Mouse (Mus musculus) midbrain, embryonic 16.5 days (tissue): ENCODE measurements around the gene Scml4. TPM values are rescaled to one million over a fixed set of nuclear protein-coding genes. Genes with fewer than 3 reads are reported as not detected.

ENCODE experiments used
- ATAC-seq: fragments of 200-750 bp; cut with Nextera tagmentation; 2 replicates; pipeline ENCODE4 v1.8.0; 2017; ENCODE audit warnings: moderate TSS enrichment
- H3K27ac ChIP-seq: fragments of 300-500 bp; sonication (generic); 2 replicates; pipeline ENCODE4 v1.5.1; 2014; ENCODE audit warnings: mild to moderate bottlenecking, low read length, mixed read lengths
- H3K27me3 ChIP-seq: fragments of 300-500 bp; sonication (generic); 2 replicates; pipeline ENCODE4 v1.6.1; 2014; ENCODE audit warnings: low read depth, low read length, mixed read lengths; ENCODE audit not compliant: control insufficient read depth, insufficient read depth
- H3K36me3 ChIP-seq: fragments of 300-500 bp; sonication (generic); 2 replicates; pipeline ENCODE4 v1.6.1; 2014; ENCODE audit warnings: mild to moderate bottlenecking, low read length, moderate library complexity, mixed read lengths; ENCODE audit not compliant: control insufficient read depth, insufficient read depth
- H3K4me1 ChIP-seq: fragments of 300-500 bp; sonication (generic); 2 replicates; pipeline ENCODE4 v1.6.1; 2014; ENCODE audit warnings: mild to moderate bottlenecking, low read length, mixed read lengths; ENCODE audit not compliant: control insufficient read depth, insufficient read depth
- H3K4me2 ChIP-seq: fragments of 300-500 bp; sonication (generic); 2 replicates; pipeline ENCODE4 v1.6.1; 2014; ENCODE audit warnings: mild to moderate bottlenecking, low read length, mixed read lengths
- H3K4me3 ChIP-seq: fragments of 300-500 bp; sonication (generic); 2 replicates; pipeline ENCODE4 v1.5.1; 2014; ENCODE audit warnings: low read depth, mild to moderate bottlenecking, low read length, moderate library complexity, mixed read lengths
- H3K9ac ChIP-seq: fragments of 300-500 bp; sonication (generic); 2 replicates; pipeline ENCODE4 v1.6.1; 2014; ENCODE audit warnings: low read depth, low read length, mixed read lengths
- H3K9me3 ChIP-seq: fragments of 300-500 bp; sonication (generic); replicated peaks from 2 replicates; pipeline ENCODE4 v1.6.1; 2014; ENCODE audit warnings: mild to moderate bottlenecking, low read length, mixed read lengths; ENCODE audit not compliant: control insufficient read depth, poor library complexity, severe bottlenecking
- WGBS: fragments of 180-500 bp; shearing (Covaris S2); extraction: QIAGEN DNeasy Blood & Tissue Kit; methylation state at CpG from one replicate; pipeline ENCODE4 v1.1.7; 2014; 5-methylcytosine and 5-hydroxymethylcytosine counted together
- polyA plus RNA-seq: library from polyadenylated mRNA; unstranded; fragments of >200 nt; fragmentation: Nextera tagmentation; extraction: Ambion mirVana; gene quantifications from 2 replicates; pipeline ENCODE4 v1.2.1, GENCODE M21; 2015

The Scml4 gene
- polyA plus RNA-seq, 1 experiment from 2014 or later, result 19.5 TPM

DNA sequence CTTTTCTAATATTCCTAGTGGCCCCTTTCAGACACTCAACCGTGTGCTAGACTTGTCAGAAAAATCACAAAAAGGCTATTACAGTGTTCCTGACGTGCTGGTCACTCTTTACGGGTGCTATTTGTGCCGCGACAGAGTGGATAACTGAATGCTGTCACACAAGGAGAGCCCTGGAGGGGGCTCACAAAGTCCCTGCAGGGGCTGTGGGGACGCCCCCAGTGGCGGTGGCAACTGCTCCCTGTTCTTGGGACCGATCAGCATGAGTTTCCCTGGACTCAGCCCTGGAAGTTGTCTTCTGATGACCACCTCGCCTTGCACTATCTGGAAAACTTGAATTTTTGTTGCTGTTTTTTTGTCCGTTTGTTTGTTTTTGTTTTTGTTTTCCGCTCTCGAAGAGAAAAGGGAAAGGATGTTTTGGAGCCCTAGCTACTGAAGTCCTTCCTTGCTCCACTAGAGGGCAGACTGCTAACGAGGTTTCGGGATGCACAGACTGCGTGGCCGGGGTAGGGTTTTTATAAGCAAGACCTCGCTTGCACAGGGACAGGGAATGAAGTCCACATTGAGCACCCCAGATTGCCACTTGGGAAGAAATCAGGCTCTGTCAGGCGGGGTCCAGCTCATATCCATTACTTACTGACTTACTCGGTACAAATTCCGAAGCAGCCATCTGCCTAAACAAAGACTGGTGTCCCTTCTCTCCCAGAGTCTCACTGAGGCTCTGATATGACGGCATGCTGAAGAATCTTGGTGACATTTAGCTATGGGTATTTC, 97.9 kb downstream of the Scml4 start:
- H3K36me3 ChIP-seq, result no peaks in the 10 kb centered on the region
- H3K4me1 ChIP-seq, result peaks cover 9% of the 10 kb centered on the region
- no peaks in the 10 kb centered on the region for H3K9me3 ChIP-seq
- peak overlapping the region; percentile 57 for H3K4me2 ChIP-seq
- no peaks in the 10 kb centered on the region for H3K27me3 ChIP-seq
- no peak overlapping the region; the same call in 1 of the 2 replicates for H3K27ac ChIP-seq
- ATAC-seq, result peak; percentile 87
- H3K9ac ChIP-seq, result peak overlapping the region; percentile 59
- 4% methylated on average over 21 of the region's 21 CpGs for WGBS
- H3K4me3 ChIP-seq, result peak overlapping the region; percentile 24

DNA sequence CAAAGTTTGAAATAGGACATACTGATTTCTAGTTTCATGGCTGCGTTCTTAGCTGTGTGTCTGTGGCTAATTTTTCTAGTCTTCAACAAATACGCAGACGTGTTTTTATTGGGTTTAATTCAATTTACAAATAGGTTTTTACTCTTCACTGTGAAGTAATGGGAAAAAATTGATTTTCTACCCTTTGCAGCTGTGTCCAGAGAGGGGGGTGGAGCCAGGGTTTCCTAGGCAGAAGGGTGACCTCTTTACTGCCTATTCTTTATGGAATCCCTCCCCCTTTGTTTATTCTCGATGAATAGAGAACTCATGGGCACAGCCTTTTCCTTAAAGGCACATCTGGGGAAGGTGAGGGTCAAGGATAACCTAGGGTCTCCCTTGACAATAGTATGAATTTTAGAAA, 98.5 kb downstream of the Scml4 start:
- Histone ChIP-seq H3K4me1 (peaks cover 9% of the 10 kb centered on the region), H3K9me3 (no peaks in the 10 kb centered on the region), H3K27me3 (no peaks in the 10 kb centered on the region), H3K4me2 (peak overlapping the region; percentile 57), H3K9ac (peak overlapping the region; percentile 59), H3K36me3 (no peaks in the 10 kb centered on the region), H3K4me3 (no peak overlapping the region), H3K27ac (no peak overlapping the region; the same call in 1 of the 2 replicates)
- ATAC-seq, result no peak
- WGBS, result 49% methylated on average over 4 of the region's 4 CpGs

DNA sequence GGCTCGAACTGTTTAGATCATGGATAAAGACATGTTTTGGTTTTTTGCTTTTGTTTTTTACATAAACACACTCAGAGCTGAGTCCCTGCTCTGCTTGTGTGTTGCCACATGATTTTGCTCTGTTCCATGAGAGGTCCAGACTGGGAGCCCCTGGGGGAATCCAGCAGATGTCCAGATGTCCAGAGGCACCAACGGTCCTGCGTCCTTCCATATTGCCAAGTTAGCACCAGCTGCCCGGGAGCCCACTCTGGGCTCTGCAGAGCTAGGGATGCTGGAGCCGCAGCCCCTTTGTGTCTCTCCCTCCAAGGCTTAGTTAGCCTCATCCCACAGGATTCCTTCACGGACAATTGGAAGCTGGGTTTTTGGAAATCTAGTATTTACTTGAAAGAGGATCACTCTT, 101.6 kb downstream of the Scml4 start:
- H3K27ac ChIP-seq, result no peak overlapping the region
- H3K9me3 ChIP-seq, result no peaks in the 10 kb centered on the region
- WGBS, result 62% methylated on average over 6 of the region's 6 CpGs
- H3K36me3 ChIP-seq, result no peaks in the 10 kb centered on the region
- no peak for ATAC-seq
- H3K9ac ChIP-seq, result no peak overlapping the region
- no peak overlapping the region for H3K4me2 ChIP-seq
- no peak overlapping the region for H3K4me3 ChIP-seq
- no peaks in the 10 kb centered on the region for H3K27me3 ChIP-seq
- H3K4me1 ChIP-seq, result peaks cover 9% of the 10 kb centered on the region

DNA sequence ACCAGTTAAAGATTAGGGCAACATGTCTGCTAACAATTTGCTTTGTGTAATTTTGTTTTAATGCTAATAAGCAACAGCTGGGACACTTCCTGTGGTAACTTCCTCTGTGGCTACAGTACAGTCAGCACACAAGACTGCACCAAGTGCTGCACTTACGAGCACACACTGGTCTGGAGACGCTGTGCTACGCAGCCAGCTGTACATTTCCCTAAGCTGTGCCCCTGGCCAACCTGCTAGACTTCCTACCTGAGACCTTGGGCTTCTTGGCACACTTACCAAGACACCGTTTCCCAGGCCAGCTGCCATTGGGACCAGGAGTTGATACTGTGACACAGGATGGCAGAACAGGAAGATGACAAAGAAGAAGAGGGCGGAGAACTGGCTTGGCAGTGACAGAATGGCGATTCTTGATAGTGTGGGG, 102.0 kb downstream of the Scml4 start:
- no peaks in the 10 kb centered on the region for H3K27me3 ChIP-seq
- no peak overlapping the region for H3K4me3 ChIP-seq
- H3K4me2 ChIP-seq, result no peak overlapping the region
- no peak for ATAC-seq
- 82% methylated on average over 6 of the region's 6 CpGs for WGBS
- no peak overlapping the region for H3K27ac ChIP-seq
- no peaks in the 10 kb centered on the region for H3K9me3 ChIP-seq
- peaks cover 9% of the 10 kb centered on the region for H3K4me1 ChIP-seq
- no peak overlapping the region for H3K9ac ChIP-seq
- H3K36me3 ChIP-seq, result no peaks in the 10 kb centered on the region

DNA sequence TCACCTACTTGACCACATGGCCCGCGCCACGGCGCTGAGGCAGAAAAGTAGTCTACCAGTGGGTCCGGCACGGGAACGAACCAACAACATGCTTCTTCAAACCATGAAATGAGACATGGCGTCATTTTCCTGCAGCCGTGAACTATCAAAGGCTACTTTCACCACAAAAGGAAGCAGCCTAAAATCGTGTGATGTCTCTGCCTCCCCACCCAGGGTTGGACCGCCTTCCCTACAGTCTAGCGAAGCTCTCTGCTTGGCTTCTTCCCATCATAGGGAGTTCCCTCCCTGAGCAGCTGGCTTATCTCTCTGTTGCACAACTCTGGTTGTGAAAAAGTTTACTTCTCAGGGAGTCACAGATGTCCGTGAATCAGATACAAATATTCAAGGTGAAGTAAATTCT, 102.5 kb downstream of the Scml4 start:
- Histone ChIP-seq H3K36me3 (no peaks in the 10 kb centered on the region), H3K27ac (no peak overlapping the region), H3K9ac (no peak overlapping the region), H3K4me2 (no peak overlapping the region), H3K9me3 (no peaks in the 10 kb centered on the region), H3K4me3 (no peak overlapping the region), H3K27me3 (no peaks in the 10 kb centered on the region), H3K4me1 (peaks cover 9% of the 10 kb centered on the region)
- no peak for ATAC-seq
- 91% methylated on average over 13 of the region's 13 CpGs for WGBS

DNA sequence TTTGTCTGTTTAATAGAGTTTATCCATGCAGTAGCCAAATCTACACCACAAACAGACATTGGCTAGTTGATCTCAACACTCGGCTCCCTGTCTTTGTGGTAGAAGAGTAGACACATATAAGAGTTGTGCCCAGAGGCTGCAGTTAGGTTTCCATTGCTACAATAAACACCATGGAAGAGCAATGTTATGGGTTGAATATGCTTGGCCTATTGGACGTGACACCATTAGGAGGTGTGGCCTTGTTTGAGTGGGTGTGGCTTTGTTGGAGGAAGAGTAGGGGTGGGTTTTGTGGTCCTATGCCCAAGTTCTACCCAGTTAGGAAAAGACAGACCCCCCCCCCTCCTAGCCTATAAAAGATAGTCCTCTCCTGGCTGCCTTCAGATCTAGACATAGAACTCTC, 102.9 kb downstream of the Scml4 start:
- Histone ChIP-seq H3K27me3 (no peaks in the 10 kb centered on the region), H3K9me3 (no peaks in the 10 kb centered on the region), H3K4me2 (no peak overlapping the region), H3K9ac (no peak overlapping the region), H3K4me1 (peaks cover 6% of the 10 kb centered on the region), H3K4me3 (no peak overlapping the region), H3K27ac (no peak overlapping the region), H3K36me3 (no peaks in the 10 kb centered on the region)
- WGBS, result 100% methylated on average over 2 of the region's 2 CpGs
- no peak for ATAC-seq

DNA sequence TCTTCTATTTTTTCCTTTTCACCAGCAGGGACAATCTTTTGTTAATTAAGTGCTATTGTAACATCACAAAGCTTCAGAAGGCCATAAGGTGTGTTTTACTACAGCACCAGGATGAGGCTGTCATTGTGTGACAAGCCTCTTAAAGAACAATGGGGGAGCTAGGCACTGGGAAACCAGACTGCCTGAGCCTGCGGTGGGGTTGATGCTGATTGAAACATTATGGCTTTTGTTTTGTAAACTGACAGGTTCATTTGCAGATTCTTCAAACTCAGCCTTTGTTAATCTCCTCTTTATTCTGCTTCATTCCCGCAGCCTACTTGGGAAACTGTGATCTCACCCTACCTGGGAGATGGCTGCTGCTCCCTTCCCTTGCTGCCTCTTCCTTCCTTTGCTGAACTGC, 108.2 kb downstream of the Scml4 start:
- peaks cover 4% of the 10 kb centered on the region; the same call in 1 of the 2 replicates for H3K4me1 ChIP-seq
- H3K27ac ChIP-seq, result no peak overlapping the region
- H3K9ac ChIP-seq, result no peak overlapping the region; the same call in 1 of the 2 replicates
- 3% methylated on average over 2 of the region's 2 CpGs for WGBS
- no peak overlapping the region for H3K4me3 ChIP-seq
- no peaks in the 10 kb centered on the region for H3K27me3 ChIP-seq
- no peak overlapping the region for H3K4me2 ChIP-seq
- no peaks in the 10 kb centered on the region for H3K9me3 ChIP-seq
- no peak for ATAC-seq
- H3K36me3 ChIP-seq, result no peaks in the 10 kb centered on the region

DNA sequence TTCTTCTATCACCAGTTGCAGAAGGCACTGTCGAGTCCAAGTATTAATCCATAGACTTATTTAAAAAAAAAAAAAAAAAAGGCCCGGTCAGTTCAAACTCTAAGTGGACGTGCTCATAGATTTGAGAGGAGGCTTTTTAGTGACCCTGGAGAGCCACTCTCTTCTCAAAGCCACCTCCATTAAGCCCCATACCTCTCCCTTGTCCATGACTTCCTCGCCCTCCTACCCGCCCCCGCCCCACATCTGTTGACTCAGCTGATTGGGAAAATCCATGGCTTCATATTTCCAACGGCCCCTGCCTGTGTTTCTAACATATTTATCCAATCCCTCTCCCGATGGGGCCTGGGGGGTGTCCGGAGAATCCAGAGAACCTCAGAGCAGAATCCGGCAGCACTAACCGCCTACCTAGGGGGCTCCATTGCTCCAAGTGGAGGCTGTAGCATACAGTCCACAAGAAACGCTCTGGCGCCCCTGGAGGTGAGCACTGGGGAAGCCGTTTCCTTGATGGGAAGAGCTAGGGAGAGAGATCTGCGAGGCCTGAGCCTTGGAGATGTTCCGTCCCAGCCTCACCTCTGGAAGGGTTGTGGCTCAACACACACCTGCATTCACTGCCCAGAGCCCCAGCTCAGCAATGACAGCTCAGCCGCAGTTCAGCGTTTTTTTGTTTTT, 112.5 kb downstream of the Scml4 start:
- 27% methylated on average over 18 of the region's 18 CpGs for WGBS
- Histone ChIP-seq H3K9ac (no peak overlapping the region), H3K4me1 (peaks cover 4% of the 10 kb centered on the region; the same call in 1 of the 2 replicates), H3K9me3 (no peaks in the 10 kb centered on the region), H3K4me3 (no peak overlapping the region), H3K27me3 (no peaks in the 10 kb centered on the region), H3K36me3 (no peaks in the 10 kb centered on the region), H3K27ac (no peak overlapping the region), H3K4me2 (peak overlapping the region; percentile 18; the same call in 1 of the 2 replicates)
- ATAC-seq, result peak; percentile 74

DNA sequence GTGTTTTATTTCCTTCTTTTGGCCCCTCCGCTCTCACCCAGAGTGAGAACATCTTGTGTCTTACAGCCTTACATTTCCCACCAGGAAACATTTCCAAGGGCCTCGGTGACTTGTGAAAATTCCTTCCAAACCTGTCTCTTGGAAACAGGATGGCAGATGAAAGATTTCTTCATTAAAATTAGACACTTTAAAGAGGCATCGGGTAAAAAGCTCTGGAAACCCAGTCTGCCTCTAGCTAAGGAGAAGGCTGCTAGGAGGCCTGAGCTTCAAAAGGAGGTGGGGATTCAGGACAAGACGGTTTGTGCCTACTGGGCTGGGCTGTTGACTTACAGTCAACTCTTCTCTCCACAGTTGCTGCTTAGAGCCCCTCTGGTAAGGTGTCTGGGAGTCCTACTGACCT, 113.4 kb downstream of the Scml4 start:
- H3K27me3 ChIP-seq, result no peaks in the 10 kb centered on the region
- WGBS, result 45% methylated on average over 4 of the region's 4 CpGs
- H3K4me3 ChIP-seq, result no peak overlapping the region
- no peak overlapping the region for H3K4me2 ChIP-seq
- no peaks in the 10 kb centered on the region for H3K9me3 ChIP-seq
- no peak for ATAC-seq
- H3K9ac ChIP-seq, result no peak overlapping the region
- H3K4me1 ChIP-seq, result peaks cover 4% of the 10 kb centered on the region; the same call in 1 of the 2 replicates
- no peaks in the 10 kb centered on the region for H3K36me3 ChIP-seq
- H3K27ac ChIP-seq, result no peak overlapping the region
